Mouse (Mus musculus) megakaryocyte-erythroid progenitor cell, adult 5-6 weeks (primary cell): ENCODE measurements at regions not wholly inside any gene's neighbourhood (a gene's known extent, or its start where the extent isn't known, plus 50 kb on each side); places are given as distances from the start of the nearest gene placed in this dataset.
A peak's percentile ranks its signal among the peaks of the same experiment; 100 is the strongest.
"Not testable (repeated sequence)": the region's sequence is repeated elsewhere in the genome, so short reads cannot be mapped to it uniquely, and the experiment has no call there.

Source experiments
- ATAC-seq: replicated peaks from 2 replicates; pipeline ENCODE4 v1.8.0; 2016; ENCODE audit warnings: mild to moderate bottlenecking, inconsistent platforms; ENCODE audit not compliant: severe bottlenecking, poor library complexity, low FRiP score, low TSS enrichment

GRCm38 (mm10) chr6:31823616-31824015 is 226.4 kb upstream of the 1700012A03Rik start:
- ATAC-seq: no peak

GRCm38 (mm10) chr6:31822186-31823085 is 227.6 kb upstream of the 1700012A03Rik start:
- no peak for ATAC-seq

- ATAC-seq: no peak
Observed at GRCm38 (mm10) chr6:31821621-31822020, 228.4 kb upstream of the 1700012A03Rik start.

GRCm38 (mm10) chr6:31817640-31818039 is 232.4 kb upstream of the 1700012A03Rik start:
- no peak for ATAC-seq

GRCm38 (mm10) chr6:31811890-31812289 is 238.2 kb upstream of the 1700012A03Rik start:
- no peak for ATAC-seq

- no peak for ATAC-seq
Observed at GRCm38 (mm10) chr6:31810602-31811512, 239.2 kb upstream of the 1700012A03Rik start.

GRCm38 (mm10) chr6:31804468-31804867 is 240.7 kb upstream of the Podxl start:
- not testable (repeated sequence) for ATAC-seq

- ATAC-seq: not testable (repeated sequence)
Observed at GRCm38 (mm10) chr6:31803222-31803621, 239.4 kb upstream of the Podxl start.

GRCm38 (mm10) chr6:31791547-31791946 is 227.8 kb upstream of the Podxl start:
- ATAC-seq: no peak

- ATAC-seq: no peak
Observed at GRCm38 (mm10) chr6:31790906-31791305, 227.1 kb upstream of the Podxl start.

- no peak for ATAC-seq
Observed at GRCm38 (mm10) chr6:31776841-31777240, 213.1 kb upstream of the Podxl start.

- ATAC-seq: no peak
Observed at GRCm38 (mm10) chr6:31771916-31772315, 208.1 kb upstream of the Podxl start.

- no peak for ATAC-seq
Observed at GRCm38 (mm10) chr6:31745589-31745988, 181.8 kb upstream of the Podxl start.

- ATAC-seq: no peak
Observed at GRCm38 (mm10) chr6:31731391-31731790, 167.6 kb upstream of the Podxl start.

- no peak for ATAC-seq
Observed at GRCm38 (mm10) chr6:31719614-31720013, 155.8 kb upstream of the Podxl start.

GRCm38 (mm10) chr6:31718843-31719242 is 155.1 kb upstream of the Podxl start:
- no peak for ATAC-seq

GRCm38 (mm10) chr6:31717531-31717930 is 153.8 kb upstream of the Podxl start:
- 0 out of 2 replicates have a peak, but pooled peaks have one; percentile 34 for ATAC-seq

GRCm38 (mm10) chr6:31707256-31707655 is 143.5 kb upstream of the Podxl start:
- no peak for ATAC-seq

- no peak for ATAC-seq
Observed at GRCm38 (mm10) chr6:31704191-31704590, 140.4 kb upstream of the Podxl start.

- no peak for ATAC-seq
Observed at GRCm38 (mm10) chr6:31702931-31703330, 139.2 kb upstream of the Podxl start.
